In genomic region chr7:80156711-80157227, GRCm38 (mm10) we compare ENCODE assay signal across 8 mouse cellular contexts. TPM values are rescaled to one million over a fixed set of nuclear protein-coding genes. Genes with fewer than 3 reads are reported as not detected.
A peak's percentile ranks its signal among the peaks of the same experiment; 100 is the strongest.
DNase-seq lines count a peak whose midpoint lies in the region; ATAC-seq lines count a peak whose summit lies in the region.

No protein-coding gene starts in this region.

- 48% methylated on average over 13 of the region's 13 CpGs for whole genome bisulfite sequencing in forebrain, embryonic 10.5 days
- 43% methylated on average over 13 of the region's 13 CpGs for WGBS in forebrain, embryonic 15.5 days
- 36% methylated on average over 13 of the region's 13 CpGs for WGBS in embryonic facial prominence, embryonic 15.5 days

- no peaks in the 10 kb centered on the region for H3K36me3 ChIP-seq in forebrain, embryonic 10.5 days (replicated peaks)
- no peaks in the 10 kb centered on the region for H3K36me3 ChIP-seq in forebrain, embryonic 15.5 days
- H3K36me3 ChIP-seq in embryonic facial prominence, embryonic 15.5 days = no peaks in the 10 kb centered on the region

- H3K4me1 ChIP-seq in forebrain, embryonic 10.5 days = peaks cover 13% of the 10 kb centered on the region
- H3K4me1 ChIP-seq in forebrain, embryonic 15.5 days = no peaks in the 10 kb centered on the region
- H3K4me1 ChIP-seq in embryonic facial prominence, embryonic 15.5 days = peaks cover 28% of the 10 kb centered on the region

- no peak for ATAC-seq in forebrain, embryonic 15.5 days (replicated peaks)
- peak; percentile 54 for ATAC-seq in activated CD4-positive, CD25-positive, alpha-beta regulatory T cell, adult 4 months
- ATAC-seq in embryonic facial prominence, embryonic 15.5 days (ENCODE audit: insufficient number of reproducible peaks, low FRiP score, low TSS enrichment, low read depth) = peak; percentile 77; the same call in 1 of the 2 replicates
- ATAC-seq in megakaryocyte, adult 5-6 weeks (ENCODE audit: poor library complexity, severe bottlenecking) = peak; percentile 33; the same call in 1 of the 2 replicates

- no peak overlapping the region for H3K4me2 ChIP-seq in forebrain, embryonic 15.5 days (replicated peaks)
- peak overlapping the region; percentile 4; the same call in 1 of the 2 replicates for H3K4me2 ChIP-seq in embryonic facial prominence, embryonic 15.5 days (replicated peaks)

- DNase-seq in forebrain, embryonic 10.5 days (ENCODE audit: extremely low spot score, low spot score) = peak; percentile 46
- DNase-seq in 3134 (ENCODE audit: extremely low read depth, insufficient read length, low spot score) = peak; percentile 84
- peak; percentile 80 to 92 for DNase-seq in kidney, postnatal 25 days
- DNase-seq in thymus, postnatal 0 days (ENCODE audit: low spot score) = peak; percentile 54

- H3K27me3 ChIP-seq in forebrain, embryonic 10.5 days (ENCODE audit: poor library complexity, severe bottlenecking) = no peaks in the 10 kb centered on the region
- no peaks in the 10 kb centered on the region for H3K27me3 ChIP-seq in forebrain, embryonic 15.5 days
- H3K27me3 ChIP-seq in embryonic facial prominence, embryonic 15.5 days = no peaks in the 10 kb centered on the region

- no peaks in the 10 kb centered on the region for H3K9me3 ChIP-seq in forebrain, embryonic 10.5 days
- H3K9me3 ChIP-seq in forebrain, embryonic 15.5 days = no peaks in the 10 kb centered on the region
- H3K9me3 ChIP-seq in embryonic facial prominence, embryonic 15.5 days (replicated peaks) = no peaks in the 10 kb centered on the region

- H3K4me3 ChIP-seq in forebrain, embryonic 10.5 days = 0 out of 2 replicates have a peak overlapping the region, but pooled peaks have one; percentile 3
- no peak overlapping the region for H3K4me3 ChIP-seq in forebrain, embryonic 15.5 days
- H3K4me3 ChIP-seq in embryonic facial prominence, embryonic 15.5 days (replicated peaks) = no peak overlapping the region

- H3K27ac ChIP-seq in forebrain, embryonic 10.5 days = peak overlapping the region; percentile 52
- H3K27ac ChIP-seq in forebrain, embryonic 15.5 days (replicated peaks) = no peak overlapping the region
- H3K27ac ChIP-seq in embryonic facial prominence, embryonic 15.5 days (replicated peaks) = 0 out of 2 replicates have a peak overlapping the region, but pooled peaks have one; percentile 11

- no peak overlapping the region for H3K9ac ChIP-seq in forebrain, embryonic 15.5 days (replicated peaks)
- H3K9ac ChIP-seq in embryonic facial prominence, embryonic 15.5 days = no peak overlapping the region

RNA-seq across cellular contexts. Expression of gene Sema4b, which starts 29.9 kb away (rescaled TPM):
- polyA plus RNA-seq in forebrain, embryonic 10.5 days (2016; fragmentation: Nextera tagmentation; extraction: Ambion mirVana) = 15.1 and 15.9 TPM in 2 replicates
- 22.7 and 24.7 TPM in 2 replicates for polyA plus RNA-seq in forebrain, embryonic 15.5 days (2015; fragmentation: Nextera tagmentation; extraction: Ambion mirVana)
- 10 to 100 TPM; 16.5 to 26.1 TPM for polyA plus RNA-seq in activated CD4-positive, CD25-positive, alpha-beta regulatory T cell, adult 4 months (2017; shearing (Covaris generic))
- 23.0 and 25.2 TPM in 2 replicates for polyA plus RNA-seq in embryonic facial prominence, embryonic 15.5 days (2015; fragmentation: Nextera tagmentation; extraction: Ambion mirVana)
- 10.1 and 13.7 TPM in 2 replicates for total RNA-seq in megakaryocyte, adult 5-6 weeks (2015)
- 10.5 and 11.1 TPM in 2 replicates for total RNA-seq in megakaryocyte, adult 5-6 weeks (2017)
- polyA plus RNA-seq in thymus, postnatal 0 days (2015; fragmentation: Nextera tagmentation; extraction: Ambion mirVana) = 16.8 and 20.9 TPM in 2 replicates

RNA-seq across cellular contexts. Expression of gene Idh2, which starts 41.6 kb away (rescaled TPM):
- 462 and 476 TPM in 2 replicates for polyA plus RNA-seq in forebrain, embryonic 10.5 days (2016; fragmentation: Nextera tagmentation; extraction: Ambion mirVana)
- polyA plus RNA-seq in forebrain, embryonic 15.5 days (2015; fragmentation: Nextera tagmentation; extraction: Ambion mirVana) = 299 and 300 TPM in 2 replicates
- 10 to 100 TPM; 24.8 to 31.7 TPM for polyA plus RNA-seq in activated CD4-positive, CD25-positive, alpha-beta regulatory T cell, adult 4 months (2017; shearing (Covaris generic))
- 546 and 574 TPM in 2 replicates for polyA plus RNA-seq in embryonic facial prominence, embryonic 15.5 days (2015; fragmentation: Nextera tagmentation; extraction: Ambion mirVana)
- 74.9 and 77.7 TPM in 2 replicates for total RNA-seq in megakaryocyte, adult 5-6 weeks (2015)
- total RNA-seq in megakaryocyte, adult 5-6 weeks (2017) = 85.5 and 90.4 TPM in 2 replicates
- 322 and 332 TPM in 2 replicates for polyA plus RNA-seq in thymus, postnatal 0 days (2015; fragmentation: Nextera tagmentation; extraction: Ambion mirVana)
